ENCODE assay signal across 9 mouse cellular contexts in the genomic region with DNA sequence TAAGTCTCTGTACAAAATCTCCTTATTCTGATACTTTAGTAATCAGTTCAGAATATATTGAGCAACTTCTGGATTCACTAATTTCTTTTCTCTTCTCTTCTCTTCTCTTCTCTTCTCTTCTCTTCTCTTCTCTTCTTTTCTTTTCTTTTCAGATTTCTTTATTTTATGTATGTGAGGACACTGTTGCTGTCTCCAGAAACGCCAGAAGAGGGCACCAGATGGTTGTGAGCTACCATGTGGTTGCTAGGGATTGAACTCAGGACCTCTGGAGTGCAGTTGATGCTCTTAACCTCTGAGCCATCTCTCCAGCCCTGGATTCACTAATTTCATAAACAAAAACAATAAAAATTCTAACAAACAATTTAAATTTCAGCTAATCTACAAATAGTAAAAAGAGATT. TPM values are rescaled to one million over a fixed set of nuclear protein-coding genes. Genes with fewer than 3 reads are reported as not detected.
DNase-seq lines count a peak whose midpoint lies in the region; ATAC-seq and TF ChIP-seq lines count a peak whose summit lies in the region.
"Had no signal": no experiment of that assay in that cellular context is flagged by ENCODE, and none has a peak within 500 bp of the region (broad histone marks: within the 10 kb centered on the region; RNA-seq: fewer than 3 reads in every experiment).

No protein-coding gene starts in this region.

- no peak overlapping the region for H3K9ac ChIP-seq in heart, embryonic 11.5 days (ENCODE audit: low read depth, low read length)
- H3K9ac ChIP-seq in kidney, postnatal 0 days (ENCODE audit: low read depth, low read length), result no peak overlapping the region
- no peak overlapping the region for H3K9ac ChIP-seq in intestine, embryonic 15.5 days

- no peak overlapping the region for H3K4me2 ChIP-seq in heart, embryonic 11.5 days
- H3K4me2 ChIP-seq in kidney, postnatal 0 days (ENCODE audit: low read length), result no peak overlapping the region
- no peak overlapping the region for H3K4me2 ChIP-seq in intestine, embryonic 15.5 days (replicated peaks)

- no peak for ATAC-seq in heart, embryonic 11.5 days (replicated peaks; ENCODE audit: insufficient number of reproducible peaks, low FRiP score, low TSS enrichment)
- ATAC-seq in kidney, postnatal 0 days (replicated peaks; ENCODE audit: low FRiP score, low read depth), result no peak
- ATAC-seq in megakaryocyte progenitor cell, adult 5-6 weeks (replicated peaks; ENCODE audit: poor library complexity), result peak; percentile 55; the same call in 1 of the 2 replicates
- ATAC-seq in intestine, embryonic 15.5 days, result no peak

- H3K4me1 ChIP-seq in heart, embryonic 11.5 days (ENCODE audit: control insufficient read depth, insufficient read depth, low read length), result no peaks in the 10 kb centered on the region
- no peaks in the 10 kb centered on the region for H3K4me1 ChIP-seq in kidney, postnatal 0 days (replicated peaks; ENCODE audit: insufficient read depth, low read length)
- H3K4me1 ChIP-seq in intestine, embryonic 15.5 days (replicated peaks), result no peaks in the 10 kb centered on the region

- DNase-seq in heart, adult 11 months, result peak; percentile 74
- DNase-seq in testis, postnatal 10 days (ENCODE audit: low spot score), result peak; percentile 75
- no peak for DNase-seq in testis, postnatal 14 days (ENCODE audit: low spot score)
- peak; percentile 13 for DNase-seq in c-Kit-negative CD71-positive TER-119-positive erythroid progenitor cells, embryonic 14.5 days (ENCODE audit: low read depth, low spot score)
- peak; percentile 54 for DNase-seq in kidney, postnatal 0 days (ENCODE audit: low spot score)

- WGBS in heart, embryonic 11.5 days (ENCODE audit: insufficient replicate concordance), result 3% methylated on average over 1 of the region's 1 CpGs
- WGBS in kidney, postnatal 0 days, result 0% methylated on average over 1 of the region's 1 CpGs
- 0% methylated on average over 1 of the region's 1 CpGs for WGBS in intestine, embryonic 15.5 days

- no peak overlapping the region for H3K4me3 ChIP-seq in heart, embryonic 11.5 days (ENCODE audit: low read depth, low read length)
- no peak overlapping the region for H3K4me3 ChIP-seq in kidney, postnatal 0 days (replicated peaks; ENCODE audit: low read depth, low read length)
- no peak overlapping the region for H3K4me3 ChIP-seq in intestine, embryonic 15.5 days (replicated peaks)

- TF ChIP-seq CTCF in kidney, postnatal 0 days (IDR thresholded peaks at IDR 0.05; ENCODE audit: low read depth), result peak; percentile 82

- H3K36me3 ChIP-seq in heart, embryonic 11.5 days (ENCODE audit: control insufficient read depth, insufficient read depth, low read length), result no peaks in the 10 kb centered on the region
- H3K36me3 ChIP-seq in kidney, postnatal 0 days (ENCODE audit: insufficient read depth, low read length), result no peaks in the 10 kb centered on the region
- H3K36me3 ChIP-seq in intestine, embryonic 15.5 days, result no peaks in the 10 kb centered on the region

- H3K27me3 ChIP-seq in heart, embryonic 11.5 days (ENCODE audit: control insufficient read depth, insufficient read depth, low read length), result no peaks in the 10 kb centered on the region
- H3K27me3 ChIP-seq in kidney, postnatal 0 days (ENCODE audit: insufficient read depth, low read length), result no peaks in the 10 kb centered on the region
- H3K27me3 ChIP-seq in intestine, embryonic 15.5 days (replicated peaks), result peaks cover 50% of the 10 kb centered on the region

- no peaks in the 10 kb centered on the region for H3K9me3 ChIP-seq in heart, embryonic 11.5 days (replicated peaks; ENCODE audit: control insufficient read depth, low read length)
- no peaks in the 10 kb centered on the region for H3K9me3 ChIP-seq in kidney, postnatal 0 days (replicated peaks; ENCODE audit: low read length)
- H3K9me3 ChIP-seq in intestine, embryonic 15.5 days, result no peaks in the 10 kb centered on the region

- H3K27ac ChIP-seq in heart, embryonic 11.5 days (ENCODE audit: low read depth, low read length), result no peak overlapping the region
- H3K27ac ChIP-seq in kidney, postnatal 0 days, result no peak overlapping the region
- no peak overlapping the region for H3K27ac ChIP-seq in intestine, embryonic 15.5 days

RNA-seq across cellular contexts. Expression of a gene that starts 29.4 kb away (rescaled TPM):
- 6.5 and 6.6 TPM in 2 replicates for polyA plus RNA-seq in heart, embryonic 11.5 days (2014; fragmentation: Nextera tagmentation; extraction: Ambion mirVana)
- 1.1 and 1.8 TPM in 2 replicates for polyA plus RNA-seq in kidney, postnatal 0 days (2015; fragmentation: Nextera tagmentation; extraction: Ambion mirVana)
- 52.6 and 56.2 TPM in 2 replicates for total RNA-seq in megakaryocyte progenitor cell, adult 5-6 weeks (2015)
- 48.5 and 55.8 TPM in 2 replicates for total RNA-seq in megakaryocyte progenitor cell, adult 5-6 weeks (2017)
- polyA plus RNA-seq in intestine, embryonic 15.5 days (2015; fragmentation: Nextera tagmentation; extraction: Ambion mirVana), result 1.4 and 2.0 TPM in 2 replicates

RNA-seq across cellular contexts. Expression of a gene that starts 40.8 kb away (rescaled TPM):
- not detected in 2 replicates for polyA plus RNA-seq in heart, embryonic 11.5 days (2014; fragmentation: Nextera tagmentation; extraction: Ambion mirVana)
- not detected in 2 replicates for polyA plus RNA-seq in kidney, postnatal 0 days (2015; fragmentation: Nextera tagmentation; extraction: Ambion mirVana)
- total RNA-seq in megakaryocyte progenitor cell, adult 5-6 weeks (2015), result not detected in 2 replicates
- not detected in 2 replicates for total RNA-seq in megakaryocyte progenitor cell, adult 5-6 weeks (2017)
- not detected in 2 replicates for polyA plus RNA-seq in intestine, embryonic 15.5 days (2015; fragmentation: Nextera tagmentation; extraction: Ambion mirVana)
- polyA plus RNA-seq: large intestine, adult 2 months had no signal

RNA-seq across cellular contexts. Expression of a gene that starts 49.4 kb away (rescaled TPM):
- 0.80 and 1.00 TPM in 2 replicates for polyA plus RNA-seq in heart, embryonic 11.5 days (2014; fragmentation: Nextera tagmentation; extraction: Ambion mirVana)
- 0.20 and 0.39 TPM in 2 replicates for polyA plus RNA-seq in kidney, postnatal 0 days (2015; fragmentation: Nextera tagmentation; extraction: Ambion mirVana)
- 4.2 and 4.7 TPM in 2 replicates for total RNA-seq in megakaryocyte progenitor cell, adult 5-6 weeks (2015)
- total RNA-seq in megakaryocyte progenitor cell, adult 5-6 weeks (2017), result 0.98 and 1.7 TPM in 2 replicates
- 0.38 and 0.48 TPM in 2 replicates for polyA plus RNA-seq in intestine, embryonic 15.5 days (2015; fragmentation: Nextera tagmentation; extraction: Ambion mirVana)

RNA-seq across cellular contexts. Expression of a gene that starts 50.7 kb away (rescaled TPM):
- polyA plus RNA-seq in heart, embryonic 11.5 days (2014; fragmentation: Nextera tagmentation; extraction: Ambion mirVana), result 9.6 and 13.5 TPM in 2 replicates
- polyA plus RNA-seq in kidney, postnatal 0 days (2015; fragmentation: Nextera tagmentation; extraction: Ambion mirVana), result 128 and 131 TPM in 2 replicates
- 23.3 and 37.7 TPM in 2 replicates for total RNA-seq in megakaryocyte progenitor cell, adult 5-6 weeks (2015)
- total RNA-seq in megakaryocyte progenitor cell, adult 5-6 weeks (2017), result 9.8 and 16.2 TPM in 2 replicates
- polyA plus RNA-seq in intestine, embryonic 15.5 days (2015; fragmentation: Nextera tagmentation; extraction: Ambion mirVana), result 33.4 and 45.0 TPM in 2 replicates

RNA-seq across cellular contexts. Expression of a gene that starts 51.3 kb away (rescaled TPM):
- 1.1 and 1.6 TPM in 2 replicates for polyA plus RNA-seq in heart, embryonic 11.5 days (2014; fragmentation: Nextera tagmentation; extraction: Ambion mirVana)
- polyA plus RNA-seq in kidney, postnatal 0 days (2015; fragmentation: Nextera tagmentation; extraction: Ambion mirVana), result 3.0 and 4.6 TPM in 2 replicates
- 3.4 and 5.9 TPM in 2 replicates for total RNA-seq in megakaryocyte progenitor cell, adult 5-6 weeks (2015)
- 22.7 and 37.3 TPM in 2 replicates for total RNA-seq in megakaryocyte progenitor cell, adult 5-6 weeks (2017)
- 2.6 and 3.1 TPM in 2 replicates for polyA plus RNA-seq in intestine, embryonic 15.5 days (2015; fragmentation: Nextera tagmentation; extraction: Ambion mirVana)
